Mouse (Mus musculus): Measurements from ENCODE around the gene Rab1b. TPM values are rescaled to one million over a fixed set of nuclear protein-coding genes. Genes with fewer than 3 reads are reported as not detected.
A peak's percentile ranks its signal among the peaks of the same experiment; 100 is the strongest.

The Rab1b gene
- polyA plus RNA-seq, 1 experiment from 2014 or later: 295 TPM

DNA sequence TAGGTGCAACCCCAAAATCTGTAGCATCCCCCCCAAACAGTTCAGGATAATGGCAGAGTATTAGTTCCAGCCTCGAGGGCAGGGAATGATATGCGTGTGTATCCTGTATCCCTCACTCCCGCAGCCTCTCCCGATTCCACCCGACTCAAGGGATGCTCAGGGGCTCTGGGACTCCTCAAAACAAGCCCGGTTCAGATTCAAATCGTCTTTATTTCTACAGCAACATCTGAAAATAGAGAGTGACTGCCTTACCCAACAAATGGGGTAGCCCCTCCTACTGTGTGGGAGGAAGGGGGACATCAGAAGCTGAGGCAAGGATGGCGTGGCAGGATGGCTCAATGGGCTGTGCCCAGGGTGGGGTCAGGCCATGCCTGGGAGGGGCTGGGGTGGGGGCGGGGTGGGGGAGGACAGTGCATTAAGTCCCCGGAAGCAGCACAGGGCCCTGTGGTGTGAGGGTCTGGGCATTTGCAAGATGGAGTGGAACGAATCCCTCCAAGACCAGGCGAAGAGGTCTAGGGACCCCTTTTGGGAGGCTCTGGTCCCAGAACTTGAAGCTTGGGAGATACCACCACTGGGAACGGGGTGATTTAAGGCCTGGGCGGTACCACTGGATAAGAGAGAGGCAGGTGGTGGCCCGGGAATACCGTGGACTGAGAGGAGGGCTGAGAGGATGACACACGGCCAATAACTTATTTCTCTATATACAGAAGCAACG is 841 bp upstream of the Rab1b start:
- peaks cover 13% of the 10 kb centered on the region for H3K4me1 ChIP-seq (replicated peaks; ENCODE audit: control insufficient read depth, insufficient read depth, low read length)
- H3K4me2 ChIP-seq (ENCODE audit: low read depth, low read length): no peak overlapping the region
- no peaks in the 10 kb centered on the region for H3K27me3 ChIP-seq (ENCODE audit: control insufficient read depth, insufficient read depth, low read depth, low read length)
- 62% methylated on average over 18 of the region's 18 CpGs for WGBS
- no peaks in the 10 kb centered on the region for H3K9me3 ChIP-seq (ENCODE audit: control insufficient read depth, low read length)
- H3K9ac ChIP-seq (ENCODE audit: low read length): peak overlapping the region; percentile 16; the same call in 1 of the 2 replicates
- H3K36me3 ChIP-seq (ENCODE audit: control insufficient read depth, insufficient read depth, low read length): peaks cover 29% of the 10 kb centered on the region
- peak overlapping the region; percentile 64 for H3K27ac ChIP-seq (ENCODE audit: low read length)
- ATAC-seq (ENCODE audit: low read depth): no peak
- no peak overlapping the region; the same call in 1 of the 2 replicates for H3K4me3 ChIP-seq (ENCODE audit: low read length)

DNA sequence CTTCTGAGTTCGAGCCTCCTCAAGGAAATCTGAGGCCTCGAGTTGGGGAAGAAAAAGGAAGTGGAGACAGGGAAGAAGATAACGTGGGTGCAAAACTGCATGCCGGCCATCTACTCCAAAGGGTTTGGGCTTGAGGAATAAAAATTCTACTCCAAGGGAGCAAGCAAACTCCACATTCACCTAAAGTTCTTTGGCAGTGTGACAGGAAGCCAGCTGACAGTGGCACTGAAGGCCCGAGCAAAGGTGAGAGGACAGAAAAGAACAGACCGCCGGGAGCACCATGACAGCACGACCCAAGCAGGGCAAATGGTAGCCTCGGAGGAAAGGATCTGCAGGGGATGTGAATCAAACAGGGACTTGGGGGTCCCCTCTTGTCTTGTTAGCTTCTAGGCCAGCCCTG is 798 bp downstream of the Rab1b start:
- WGBS: 3% methylated on average over 9 of the region's 9 CpGs
- Histone ChIP-seq H3K4me3 (ENCODE audit: low read length) (peak overlapping the region; percentile 86), H3K4me2 (ENCODE audit: low read depth, low read length) (peak overlapping the region; percentile 79), H3K27ac (ENCODE audit: low read length) (peak overlapping the region; percentile 94), H3K9me3 (ENCODE audit: control insufficient read depth, low read length) (no peaks in the 10 kb centered on the region), H3K36me3 (ENCODE audit: control insufficient read depth, insufficient read depth, low read length) (peaks cover 25% of the 10 kb centered on the region), H3K9ac (ENCODE audit: low read length) (peak overlapping the region; percentile 91), H3K27me3 (ENCODE audit: control insufficient read depth, insufficient read depth, low read depth, low read length) (no peaks in the 10 kb centered on the region), H3K4me1 (replicated peaks; ENCODE audit: control insufficient read depth, insufficient read depth, low read length) (peaks cover 13% of the 10 kb centered on the region)
- no peak; the same call in 1 of the 2 replicates for ATAC-seq (ENCODE audit: low read depth)

DNA sequence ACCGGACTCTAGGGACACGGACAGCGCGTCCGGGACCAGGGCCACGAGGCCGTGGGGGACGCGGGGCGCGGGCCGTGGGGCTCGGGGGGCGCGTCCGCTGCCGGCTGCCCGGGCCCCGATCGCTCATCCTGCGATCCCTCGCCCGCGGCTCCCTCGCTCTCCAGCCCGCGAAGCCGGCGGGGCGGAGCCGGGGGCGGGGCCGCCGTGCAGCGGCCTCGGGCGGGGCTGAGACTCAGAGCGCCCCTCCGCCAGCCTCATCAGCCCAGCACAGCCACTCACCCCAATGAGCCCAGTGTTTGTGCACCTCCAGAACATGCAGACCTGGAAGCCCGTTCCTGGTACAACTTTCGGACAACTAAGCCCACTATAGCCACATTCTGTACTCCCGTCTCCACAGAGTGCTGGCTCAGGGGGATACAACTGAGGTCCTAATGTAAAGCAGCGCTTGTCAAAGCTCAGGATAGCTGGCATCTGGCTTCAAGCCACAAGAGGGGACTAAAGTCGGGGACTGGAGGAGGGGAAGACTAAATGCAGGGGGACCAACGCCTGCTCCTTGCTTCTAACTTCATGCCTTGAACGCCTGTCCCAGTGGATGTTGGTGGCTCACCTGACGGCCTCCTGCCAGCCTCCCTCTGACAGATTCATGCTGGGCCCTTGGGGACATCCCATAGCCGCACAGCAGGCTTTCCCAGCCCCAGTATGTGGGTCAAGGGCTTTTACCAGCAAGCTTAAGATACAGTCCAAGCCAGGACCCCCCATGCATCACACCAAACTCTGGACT is 8.3 kb downstream of the Rab1b start, which contains the start of gene Cnih2:
Cnih2 (minus strand) TSS at position 159 of the 781 bp plus-strand sequence.
- Histone ChIP-seq H3K27ac (ENCODE audit: low read length) (no peak within 1 kb of the TSS), H3K4me1 (replicated peaks; ENCODE audit: control insufficient read depth, insufficient read depth, low read length) (peaks cover 12% of the 10 kb centered on the region)
- WGBS: 4% methylated on average over 32 of the region's 48 CpGs

GRCm38 (mm10) chr19:5097521-5098362 is 9.1 kb downstream of the Rab1b start:
- 4% methylated on average over 27 of the region's 31 CpGs for WGBS

More for the DNA sequence above, 8.3 kb downstream of the Rab1b start, which contains the start of gene Cnih2:
- ATAC-seq (ENCODE audit: low read depth): peak; percentile 79
- Histone ChIP-seq H3K9me3 (ENCODE audit: control insufficient read depth, low read length) (no peaks in the 10 kb centered on the region), H3K36me3 (ENCODE audit: control insufficient read depth, insufficient read depth, low read length) (peaks cover 21% of the 10 kb centered on the region), H3K4me2 (ENCODE audit: low read depth, low read length) (peak within 1 kb of the TSS; percentile 99), H3K4me3 (ENCODE audit: low read length) (peak within 1 kb of the TSS; percentile 57), H3K9ac (ENCODE audit: low read length) (peak within 1 kb of the TSS; percentile 72), H3K27me3 (ENCODE audit: control insufficient read depth, insufficient read depth, low read depth, low read length) (peaks cover 3% of the 10 kb centered on the region; the same call in 1 of the 2 replicates)

DNA sequence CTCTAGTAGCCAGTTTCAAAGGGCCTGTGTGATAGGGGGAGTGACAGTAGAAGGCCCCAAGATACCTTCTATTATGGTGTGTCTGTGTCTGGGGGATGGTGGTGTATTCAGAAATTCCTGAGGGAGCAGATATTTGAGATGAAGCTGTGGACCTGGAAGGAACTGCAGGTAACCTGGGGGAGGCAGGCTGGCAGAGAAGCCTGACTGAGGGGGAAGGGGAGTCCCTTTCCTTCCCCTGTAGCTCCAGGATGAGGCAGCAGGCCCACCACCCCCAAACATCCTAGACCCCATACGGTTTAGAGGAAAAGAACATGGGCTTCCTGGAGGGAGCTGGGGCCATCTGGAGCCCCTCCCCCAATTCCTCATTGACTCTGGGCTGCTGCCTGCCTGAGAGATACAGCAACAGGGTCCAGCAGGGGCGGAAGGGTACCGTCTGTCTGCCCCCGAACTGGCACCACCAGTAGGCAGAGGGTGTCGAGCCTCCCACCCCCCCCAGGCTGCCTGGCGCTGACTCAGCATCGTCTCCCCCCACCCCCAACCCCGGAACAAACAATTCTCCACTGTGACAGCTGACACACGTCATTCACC is 10.9 kb downstream of the Rab1b start:
- WGBS: 7% methylated on average over 9 of the region's 9 CpGs
- Histone ChIP-seq H3K36me3 (ENCODE audit: control insufficient read depth, insufficient read depth, low read length) (peaks cover 24% of the 10 kb centered on the region), H3K27me3 (ENCODE audit: control insufficient read depth, insufficient read depth, low read depth, low read length) (peaks cover 3% of the 10 kb centered on the region; the same call in 1 of the 2 replicates), H3K4me1 (replicated peaks; ENCODE audit: control insufficient read depth, insufficient read depth, low read length) (peaks cover 12% of the 10 kb centered on the region), H3K9me3 (ENCODE audit: control insufficient read depth, low read length) (no peaks in the 10 kb centered on the region), H3K4me3 (ENCODE audit: low read length) (no peak overlapping the region), H3K4me2 (ENCODE audit: low read depth, low read length) (no peak overlapping the region), H3K9ac (ENCODE audit: low read length) (no peak overlapping the region), H3K27ac (ENCODE audit: low read length) (no peak overlapping the region)
- ATAC-seq (ENCODE audit: low read depth): no peak

More at GRCm38 (mm10) chr19:5097521-5098362, 9.1 kb downstream of the Rab1b start:
- Histone ChIP-seq H3K36me3 (ENCODE audit: control insufficient read depth, insufficient read depth, low read length) (peaks cover 19% of the 10 kb centered on the region), H3K27ac (ENCODE audit: low read length) (no peak overlapping the region), H3K4me2 (ENCODE audit: low read depth, low read length) (peak overlapping the region; percentile 99), H3K9me3 (ENCODE audit: control insufficient read depth, low read length) (no peaks in the 10 kb centered on the region), H3K27me3 (ENCODE audit: control insufficient read depth, insufficient read depth, low read depth, low read length) (peaks cover 3% of the 10 kb centered on the region; the same call in 1 of the 2 replicates), H3K9ac (ENCODE audit: low read length) (peak overlapping the region; percentile 72), H3K4me1 (replicated peaks; ENCODE audit: control insufficient read depth, insufficient read depth, low read length) (peaks cover 12% of the 10 kb centered on the region), H3K4me3 (ENCODE audit: low read length) (peak overlapping the region; percentile 57)
- no peak; the same call in 1 of the 2 replicates for ATAC-seq (ENCODE audit: low read depth)

- peak; percentile 0; the same call in 1 of the 2 replicates for ATAC-seq (ENCODE audit: low read depth)
- no peak overlapping the region for H3K4me3 ChIP-seq (ENCODE audit: low read length)
- H3K27ac ChIP-seq (ENCODE audit: low read length): no peak overlapping the region
- peaks cover 3% of the 10 kb centered on the region; the same call in 1 of the 2 replicates for H3K27me3 ChIP-seq (ENCODE audit: control insufficient read depth, insufficient read depth, low read depth, low read length)
- 40% methylated on average over 11 of the region's 11 CpGs for WGBS
- H3K9ac ChIP-seq (ENCODE audit: low read length): no peak overlapping the region
- H3K36me3 ChIP-seq (ENCODE audit: control insufficient read depth, insufficient read depth, low read length): peaks cover 15% of the 10 kb centered on the region
- H3K9me3 ChIP-seq (ENCODE audit: control insufficient read depth, low read length): no peaks in the 10 kb centered on the region
- no peak overlapping the region for H3K4me2 ChIP-seq (ENCODE audit: low read depth, low read length)
- H3K4me1 ChIP-seq (replicated peaks; ENCODE audit: control insufficient read depth, insufficient read depth, low read length): peaks cover 12% of the 10 kb centered on the region
Measured at GRCm38 (mm10) chr19:5094746-5095417, 12.0 kb downstream of the Rab1b start.

- Histone ChIP-seq H3K36me3 (ENCODE audit: control insufficient read depth, insufficient read depth, low read length) (peaks cover 14% of the 10 kb centered on the region), H3K9ac (ENCODE audit: low read length) (no peak overlapping the region), H3K27me3 (ENCODE audit: control insufficient read depth, insufficient read depth, low read depth, low read length) (peaks cover 3% of the 10 kb centered on the region; the same call in 1 of the 2 replicates), H3K4me2 (ENCODE audit: low read depth, low read length) (no peak overlapping the region), H3K4me3 (ENCODE audit: low read length) (no peak overlapping the region), H3K4me1 (replicated peaks; ENCODE audit: control insufficient read depth, insufficient read depth, low read length) (peaks cover 14% of the 10 kb centered on the region), H3K27ac (ENCODE audit: low read length) (no peak overlapping the region), H3K9me3 (ENCODE audit: control insufficient read depth, low read length) (no peaks in the 10 kb centered on the region)
- WGBS: 1% methylated on average over 21 of the region's 21 CpGs
- ATAC-seq (ENCODE audit: low read depth): peak; percentile 69
Measured at GRCm38 (mm10) chr19:5094243-5094632, 12.6 kb downstream of the Rab1b start.
